Mouse (Mus musculus) ovary, adult 18-20 months (tissue): ENCODE measurements around the gene Chrne.

Experiments used
- DNase-seq: peaks from one replicate; pipeline ENCODE4 v3.0.0; 2022; ENCODE audit warnings: low spot score, mixed read lengths

Chrne gene

DNA sequence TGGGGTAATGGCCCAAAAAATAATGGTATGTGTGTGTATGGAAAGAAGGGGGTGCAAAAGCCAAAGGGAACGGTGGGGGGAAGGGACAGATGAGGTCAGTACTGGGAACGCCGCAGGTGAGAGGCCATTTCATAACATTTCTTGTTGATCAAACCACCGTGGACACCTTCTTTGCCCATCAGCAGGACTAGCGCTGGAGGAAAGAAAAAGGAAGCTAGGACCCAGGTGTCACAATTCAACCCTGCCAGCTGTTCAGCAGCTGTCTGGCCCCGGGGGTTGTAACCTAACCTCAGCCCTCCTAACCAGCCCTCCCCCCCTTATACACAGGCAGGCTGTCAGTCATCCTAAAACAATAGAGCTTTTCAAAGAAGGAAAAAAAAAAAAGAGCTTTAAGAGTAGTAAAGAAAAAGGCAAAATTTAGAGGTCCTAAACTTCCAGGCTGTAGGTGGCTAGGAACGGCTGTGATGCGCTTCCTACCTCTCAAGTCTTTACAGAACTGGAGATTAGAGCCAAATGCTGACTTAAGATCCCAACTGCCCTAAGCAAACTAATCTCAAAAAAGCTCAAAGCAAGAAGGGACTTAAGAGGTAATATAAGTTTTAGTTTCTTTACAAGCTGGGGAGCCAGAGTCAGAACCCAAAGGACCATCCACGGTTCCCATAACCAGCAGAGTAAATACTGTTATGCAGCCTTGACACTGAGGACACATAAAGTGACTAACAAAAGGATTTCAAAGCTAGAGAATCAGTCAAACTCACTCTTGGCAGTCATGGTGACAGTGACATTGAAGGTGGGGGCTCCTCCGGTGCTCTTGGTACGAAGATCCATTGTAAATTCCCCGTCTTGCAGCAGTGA lies 33.2 kb upstream of the Chrne start:
- DNase-seq: no peak

DNA sequence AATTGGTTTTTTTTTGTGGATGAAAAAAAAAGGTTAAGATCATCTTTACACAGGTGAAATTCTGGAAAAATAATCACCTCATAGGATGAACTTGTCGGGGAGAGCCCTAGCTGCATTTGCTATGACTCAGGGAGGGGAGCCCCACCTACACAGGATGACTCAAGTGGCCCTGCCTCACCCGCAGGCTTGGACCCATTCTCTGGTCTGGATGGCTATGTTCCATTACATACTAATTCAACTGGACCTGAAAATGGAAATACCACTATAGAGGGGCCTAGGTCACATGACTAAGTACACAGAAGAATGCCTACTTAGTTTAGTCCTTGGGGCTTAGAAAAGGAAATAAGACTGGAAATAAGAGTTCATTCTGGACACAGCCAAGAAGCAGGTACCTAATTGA lies 32.4 kb upstream of the Chrne start:
- no peak for DNase-seq

DNA sequence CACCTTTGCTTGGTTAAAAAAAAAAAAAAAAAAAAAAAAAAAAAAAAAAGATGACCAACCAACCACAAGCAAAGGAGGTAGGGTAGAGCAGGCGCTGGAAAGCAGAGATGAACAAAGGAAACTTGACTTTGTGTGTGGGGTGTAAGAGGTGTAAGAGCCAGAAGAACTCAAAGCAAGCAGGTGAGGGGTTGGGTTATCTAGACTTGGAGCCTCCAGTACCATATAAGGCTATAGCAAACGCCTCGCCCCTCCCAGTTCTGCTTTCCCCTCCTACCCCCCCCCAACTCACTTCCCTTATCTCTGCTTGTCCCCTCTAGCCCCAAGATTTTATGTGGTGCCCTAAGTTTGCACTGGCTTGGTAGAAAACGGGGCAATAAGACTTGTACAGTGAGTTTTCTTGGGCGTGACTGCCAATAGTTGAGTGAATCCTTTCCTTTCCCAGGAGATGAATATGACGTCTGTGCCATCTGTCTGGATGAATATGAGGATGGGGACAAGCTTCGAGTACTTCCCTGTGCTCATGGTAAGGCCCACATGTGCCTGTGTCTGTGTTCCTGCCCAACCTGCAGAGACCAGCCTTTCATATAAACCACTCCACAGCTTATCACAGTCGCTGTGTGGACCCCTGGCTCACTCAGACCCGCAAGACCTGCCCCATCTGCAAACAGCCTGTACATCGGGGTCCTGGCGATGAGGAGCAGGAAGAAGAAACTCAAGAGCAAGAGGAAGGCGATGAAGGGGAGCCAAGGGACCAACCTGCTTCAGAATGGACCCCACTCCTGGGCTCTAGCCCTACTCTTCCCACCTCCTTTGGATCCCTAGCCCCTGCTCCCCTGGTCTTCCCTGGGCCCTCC lies 31.5 kb upstream of the Chrne start:
- no peak for DNase-seq

DNA sequence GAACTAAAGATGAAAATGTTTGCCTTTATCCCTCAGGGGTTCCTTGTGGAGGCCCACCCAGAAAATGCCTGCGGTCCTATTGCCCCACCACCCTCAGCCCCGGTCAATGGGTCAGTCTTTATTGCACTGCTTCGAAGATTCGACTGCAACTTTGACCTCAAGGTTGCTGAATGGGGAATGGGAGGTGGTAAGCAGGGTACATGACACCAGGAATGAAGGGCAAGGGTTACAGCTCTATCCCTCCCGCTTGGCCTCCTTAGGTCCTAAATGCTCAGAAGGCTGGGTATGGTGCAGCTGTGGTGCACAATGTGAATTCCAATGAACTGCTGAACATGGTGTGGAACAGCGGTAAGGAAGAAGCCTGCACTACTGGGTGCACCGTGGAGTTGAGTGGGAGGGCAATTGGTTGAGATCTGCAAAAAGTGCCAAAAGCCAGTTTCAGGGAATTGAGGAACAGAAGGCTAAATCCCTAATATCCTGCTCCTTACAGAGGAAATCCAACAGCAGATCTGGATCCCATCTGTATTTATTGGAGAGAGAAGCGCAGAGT lies 30.2 kb upstream of the Chrne start:
- no peak for DNase-seq

DNA sequence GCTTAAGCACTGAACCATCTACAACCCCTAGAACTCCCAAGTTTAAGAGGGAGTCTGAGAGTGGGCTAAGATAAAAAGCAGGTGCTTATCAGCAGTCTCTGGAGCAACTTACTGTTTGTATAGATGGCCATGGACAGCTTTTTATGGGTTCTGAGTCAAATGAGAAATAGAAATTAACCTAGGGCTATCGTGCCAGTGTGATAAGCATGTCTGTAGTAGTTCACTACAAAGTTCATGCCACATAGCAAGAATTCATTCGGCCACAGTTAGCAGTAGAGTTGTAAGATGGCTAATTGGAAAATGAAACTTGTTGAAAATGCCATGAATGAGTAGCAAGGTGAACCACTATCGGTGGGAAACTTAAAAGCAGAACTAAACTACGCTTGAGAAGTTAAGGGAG lies 29.5 kb upstream of the Chrne start:
- no peak for DNase-seq

DNA sequence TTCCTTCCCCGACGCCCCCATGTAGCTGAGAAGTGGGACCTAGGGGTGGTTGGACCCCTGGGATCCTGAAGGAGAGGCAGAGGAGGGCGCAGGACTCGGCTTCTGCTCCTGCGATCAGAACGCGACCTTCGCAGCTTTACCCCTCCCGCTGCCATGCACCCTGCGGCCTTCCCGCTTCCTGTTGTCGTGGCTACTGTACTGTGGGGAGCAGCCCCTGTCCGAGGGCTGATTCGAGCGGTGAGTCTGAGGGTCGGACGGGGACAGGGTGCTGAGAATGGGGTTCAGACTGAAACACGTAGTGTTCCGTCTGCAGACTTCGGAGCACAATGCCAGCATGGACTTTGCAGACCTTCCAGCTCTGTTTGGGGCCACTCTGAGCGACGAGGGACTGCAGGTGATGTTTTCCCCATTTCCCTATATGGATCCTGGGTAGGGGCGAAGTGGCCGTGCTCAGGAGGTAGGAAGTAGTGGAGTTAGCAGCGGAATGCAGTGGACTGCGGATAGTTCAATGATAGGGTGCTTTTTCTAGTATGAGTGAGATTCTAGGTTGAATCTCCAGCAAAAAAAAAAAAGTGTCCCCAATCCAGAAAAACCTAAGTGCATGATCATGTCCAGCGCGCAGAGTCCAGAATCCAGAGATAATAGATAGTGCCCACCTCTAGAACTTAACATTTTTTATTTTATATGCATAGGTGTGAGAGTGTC lies 28.9 kb upstream of the Chrne start:
- DNase-seq: no peak

DNA sequence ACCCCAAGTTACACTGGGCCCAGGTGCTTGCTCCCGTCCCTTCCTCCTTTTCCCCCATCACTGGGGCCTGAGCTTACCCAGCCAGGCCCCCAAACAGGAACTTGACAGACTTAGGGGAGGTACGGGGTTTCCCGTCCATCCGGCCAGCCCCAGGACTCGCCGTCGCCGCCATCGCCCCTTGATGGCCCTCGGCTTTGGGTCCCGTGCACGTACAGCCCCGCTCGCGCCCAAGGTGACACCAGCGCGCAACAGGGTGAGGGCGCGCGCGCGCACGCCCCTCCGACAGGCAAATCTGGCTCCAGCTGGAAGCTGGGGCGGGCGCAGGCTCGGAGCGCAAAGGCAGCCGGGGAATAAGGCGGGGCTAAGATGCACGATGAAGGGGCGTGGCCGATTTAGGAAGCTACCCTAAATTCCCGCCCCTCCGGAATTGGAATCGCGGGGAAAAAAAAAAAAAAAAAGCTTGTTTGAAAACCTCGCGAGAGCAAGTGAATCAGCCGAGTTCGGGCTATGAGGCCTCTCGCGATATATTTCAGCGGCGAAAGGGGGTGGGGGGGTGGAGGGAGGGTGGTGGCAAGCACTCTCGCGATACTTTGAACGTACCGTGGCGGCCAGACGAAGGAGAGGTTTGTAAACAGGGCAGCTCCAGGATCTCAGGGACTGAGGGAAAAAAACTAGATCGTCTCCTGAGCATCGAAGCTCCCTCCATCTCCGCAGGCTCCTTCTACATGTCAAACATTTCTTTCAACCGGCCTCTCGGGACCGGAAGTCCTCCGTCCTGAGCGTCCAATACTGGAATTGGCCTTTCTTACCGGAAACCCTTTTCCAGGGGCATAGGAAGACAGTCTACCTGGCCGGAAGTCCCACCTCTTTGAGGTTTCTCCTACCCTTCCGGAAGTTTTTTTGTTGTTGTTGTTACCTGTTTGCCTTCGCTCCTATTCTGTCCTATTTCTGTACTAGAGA lies 28.0 kb upstream of the Chrne start, which contains the start of the genes Rnf167 and Slc25a11:
Rnf167 (plus strand) TSS at position 545 of the 960 bp plus-strand sequence.
Slc25a11 (minus strand) TSS at position 789 of the 960 bp plus-strand sequence.
- DNase-seq: peak; percentile 95

DNA sequence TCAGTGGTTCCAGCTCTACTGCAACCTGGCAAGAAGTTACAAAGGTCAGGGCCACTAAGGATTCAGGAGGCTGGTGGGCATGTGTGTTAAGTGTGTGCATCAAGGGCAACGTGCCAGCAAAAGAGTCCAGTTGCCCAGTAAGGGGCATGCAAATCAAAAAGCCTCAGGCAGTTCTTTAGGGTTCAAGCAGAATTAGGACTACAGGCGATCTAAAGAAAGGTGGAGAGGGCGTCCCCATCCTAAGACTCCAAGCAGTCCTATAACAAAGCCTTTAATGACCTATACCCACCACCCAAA lies 27.2 kb upstream of the Chrne start:
- DNase-seq: no peak

DNA sequence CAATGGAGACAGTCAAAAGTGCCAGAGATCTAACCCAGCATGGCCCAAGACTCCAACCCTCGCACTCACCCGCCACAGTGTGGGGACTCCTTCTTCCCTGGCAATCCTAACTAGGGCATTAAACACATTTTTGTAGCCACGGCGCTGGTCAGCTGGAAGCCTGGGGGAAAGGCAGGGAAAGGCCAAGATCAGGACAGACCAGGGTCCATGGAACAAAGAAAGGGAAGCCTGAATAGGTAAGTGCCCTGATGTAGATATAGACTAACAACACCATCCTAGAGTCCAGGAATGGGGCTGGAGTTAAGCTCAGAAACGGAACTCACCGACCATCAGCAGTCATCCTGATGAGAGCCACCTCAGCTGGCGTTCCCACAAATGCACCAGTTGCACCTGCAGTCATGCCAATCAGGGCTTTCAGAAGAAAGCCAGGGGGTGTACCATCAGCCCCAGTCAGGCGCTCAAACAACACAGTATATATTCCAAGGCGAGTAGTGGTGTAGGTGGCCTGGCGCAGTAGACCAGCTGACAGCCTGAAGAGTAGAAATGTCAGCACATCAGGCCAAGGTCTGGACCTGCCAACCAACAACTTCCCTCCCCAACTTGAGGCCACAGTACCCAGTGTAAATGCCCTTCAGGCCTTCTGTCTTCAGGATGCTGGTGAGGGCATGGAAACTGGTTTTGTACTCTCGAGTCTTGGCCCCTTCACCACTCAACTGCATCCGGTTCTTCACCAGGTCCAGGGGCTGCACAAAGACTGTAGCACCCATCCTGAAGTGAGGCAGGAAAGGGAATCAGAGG lies 26.6 kb upstream of the Chrne start:
- DNase-seq: no peak

DNA sequence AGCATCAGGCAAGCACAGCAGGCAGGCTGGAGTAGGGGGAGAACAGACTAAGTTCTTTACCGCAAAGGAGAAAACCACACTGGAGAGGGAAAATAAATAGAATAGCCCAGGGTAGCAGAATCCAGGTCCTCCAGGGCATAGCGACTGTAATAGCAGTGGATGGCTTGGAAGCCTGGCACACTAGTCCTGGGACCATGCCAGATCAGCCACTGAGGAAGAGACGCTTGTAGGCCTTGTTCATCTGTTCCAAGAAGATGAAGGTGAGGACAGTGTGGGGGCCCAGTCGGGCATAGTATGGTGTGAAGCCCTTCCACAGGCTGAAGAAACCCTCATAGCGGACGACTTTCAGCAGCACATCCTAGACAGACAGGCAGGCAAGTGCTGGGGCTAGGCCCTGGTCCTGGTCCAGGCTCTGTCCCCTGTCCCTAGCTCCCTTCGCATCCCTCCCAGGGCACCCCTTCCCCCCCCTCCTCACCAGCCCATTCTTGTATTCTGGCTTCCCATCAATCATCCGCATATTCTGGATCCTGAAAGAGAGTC lies 25.6 kb upstream of the Chrne start:
- DNase-seq: no peak

DNA sequence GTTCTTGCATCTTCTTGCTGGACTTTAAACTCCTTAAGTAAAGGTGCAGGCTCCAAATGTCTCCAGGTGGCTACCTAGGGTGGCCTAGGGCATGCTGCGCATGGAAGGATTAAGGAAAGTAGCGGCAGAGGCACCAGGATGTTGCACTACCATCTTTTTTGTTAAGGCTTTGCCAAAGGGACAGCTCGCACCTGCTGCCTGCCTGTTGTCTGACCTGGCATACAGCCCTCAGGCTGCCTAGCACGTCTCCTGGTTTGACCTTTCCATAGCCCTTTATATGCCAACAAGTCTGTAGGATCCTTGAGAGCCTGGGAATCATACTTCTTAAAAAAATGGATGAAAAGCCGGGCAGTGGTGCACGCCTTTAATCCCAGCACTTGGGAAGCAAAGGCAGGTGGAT lies 24.0 kb upstream of the Chrne start:
- no peak for DNase-seq

DNA sequence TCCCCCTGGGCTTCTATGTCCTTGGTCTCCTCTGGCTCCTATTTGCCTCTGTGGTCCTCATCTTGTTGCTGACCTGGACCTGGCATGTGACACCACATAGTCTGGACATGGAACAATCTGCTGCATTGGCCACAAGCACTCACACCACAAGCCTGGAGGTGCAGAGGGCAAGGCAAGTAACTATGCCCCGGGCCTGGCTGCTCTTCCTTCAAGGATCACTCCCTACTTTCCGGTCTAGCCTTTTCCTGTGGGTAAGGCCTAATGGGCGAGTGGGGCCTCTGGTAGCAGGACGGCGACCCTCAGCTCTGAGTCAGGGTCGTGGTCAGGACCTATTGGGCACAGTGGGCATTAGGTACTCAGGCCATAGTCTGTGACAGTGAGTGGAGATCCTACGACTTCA lies 22.2 kb upstream of the Chrne start:
- no peak for DNase-seq

DNA sequence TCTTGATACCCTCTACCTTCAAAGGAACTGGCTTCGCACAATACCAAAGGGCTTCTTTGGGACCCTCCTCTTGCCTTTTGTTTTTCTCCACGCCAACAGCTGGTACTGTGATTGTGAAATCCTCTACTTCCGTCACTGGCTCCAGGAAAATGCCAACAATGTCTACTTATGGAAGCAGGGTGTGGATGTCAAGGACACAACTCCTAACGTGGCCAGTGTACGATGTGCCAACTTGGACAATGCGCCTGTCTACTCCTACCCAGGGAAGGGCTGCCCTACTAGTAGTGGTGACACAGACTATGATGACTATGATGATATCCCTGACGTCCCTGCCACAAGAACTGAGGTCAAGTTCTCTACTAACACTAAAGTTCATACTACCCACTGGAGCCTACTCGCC lies 21.0 kb upstream of the Chrne start:
- no peak for DNase-seq

DNA sequence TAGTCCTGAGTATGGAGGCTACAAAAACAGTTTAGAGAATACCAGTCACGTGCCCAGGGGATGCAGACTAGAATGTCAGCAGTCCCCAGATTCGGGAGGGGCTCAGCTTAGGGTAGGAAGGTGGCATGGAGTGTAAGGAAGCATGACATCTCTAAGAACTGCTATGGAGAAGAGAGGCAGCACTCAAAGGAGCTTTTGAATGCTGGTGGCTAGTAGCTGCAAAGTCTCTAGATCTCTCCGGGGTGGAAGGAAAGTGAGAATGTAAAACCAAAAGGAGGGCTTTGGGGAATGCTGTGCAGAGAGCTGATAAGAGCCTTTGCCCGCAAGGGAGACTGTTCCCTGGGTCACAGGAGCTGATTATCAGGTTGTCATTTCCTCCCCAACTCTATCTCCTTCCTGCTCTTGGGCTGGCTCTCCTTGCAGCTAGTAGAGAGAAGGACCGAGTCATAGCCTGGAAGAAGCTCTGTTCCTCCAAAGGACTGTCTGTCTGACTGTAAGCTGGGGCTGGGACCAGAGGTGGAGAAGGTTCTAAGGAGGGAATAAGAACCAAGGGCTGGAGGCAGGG lies 19.8 kb upstream of the Chrne start, which contains the start of gene Gp1ba:
Gp1ba (plus strand) TSS at position 409 of the 565 bp plus-strand sequence.
- DNase-seq: no peak

DNA sequence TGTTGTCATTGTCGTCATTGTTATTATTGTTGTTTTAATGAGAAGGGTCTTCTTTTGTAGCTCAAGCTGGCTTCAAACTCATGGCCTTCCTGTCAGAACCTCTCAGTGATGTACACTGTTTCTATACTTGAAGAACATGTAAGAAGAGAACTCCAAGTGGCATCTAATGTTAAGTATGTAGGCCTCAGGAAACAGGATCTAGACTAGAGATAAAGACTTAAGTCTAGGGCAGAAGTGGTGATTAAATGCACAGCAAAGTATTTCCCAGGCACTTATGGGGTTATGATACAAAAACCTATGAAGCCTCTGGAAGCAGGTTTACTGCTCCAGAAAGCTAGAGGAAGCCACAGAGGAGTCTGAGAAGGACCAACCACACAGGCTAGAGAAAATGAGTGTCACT lies 19.3 kb upstream of the Chrne start:
- DNase-seq: no peak

DNA sequence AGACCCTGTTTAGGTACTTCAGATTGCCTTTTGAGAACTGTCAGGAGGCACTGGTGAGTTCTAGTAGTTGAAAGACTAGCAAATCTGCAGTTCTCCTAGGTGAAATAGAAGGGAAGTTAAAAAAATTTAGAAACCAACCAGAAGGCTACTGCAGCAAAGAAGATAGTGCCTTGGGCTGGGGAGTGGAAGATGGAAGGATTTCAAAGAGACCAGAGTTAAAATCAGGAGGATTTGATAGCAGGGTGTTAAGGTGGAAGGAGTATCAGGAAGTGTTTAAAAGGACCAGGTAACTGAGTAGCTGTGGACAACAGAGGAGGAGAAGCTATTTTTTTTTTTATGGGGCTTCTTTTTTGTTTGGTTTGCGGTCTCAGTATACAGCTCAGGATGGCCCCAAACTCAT lies 18.7 kb upstream of the Chrne start:
- DNase-seq: no peak

DNA sequence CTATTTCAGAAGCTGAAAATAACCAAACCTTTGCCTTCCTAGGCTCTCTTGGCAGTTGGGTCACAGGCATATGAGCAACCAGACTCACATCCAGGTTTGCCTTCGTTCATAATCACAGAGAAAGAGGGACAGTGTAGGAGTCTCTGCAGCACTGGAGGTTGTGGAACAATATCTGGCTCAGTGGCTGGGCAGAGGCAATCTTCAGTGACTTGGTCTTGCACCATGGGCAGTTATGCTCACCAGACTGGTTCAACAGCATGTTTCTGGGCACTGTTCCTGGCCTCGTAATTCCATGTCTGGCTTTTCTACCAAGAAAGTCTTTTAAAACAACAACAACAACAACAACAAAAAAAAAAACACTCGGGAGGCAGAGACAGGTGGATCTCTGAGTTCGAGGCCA lies 16.6 kb upstream of the Chrne start:
- DNase-seq: no peak

DNA sequence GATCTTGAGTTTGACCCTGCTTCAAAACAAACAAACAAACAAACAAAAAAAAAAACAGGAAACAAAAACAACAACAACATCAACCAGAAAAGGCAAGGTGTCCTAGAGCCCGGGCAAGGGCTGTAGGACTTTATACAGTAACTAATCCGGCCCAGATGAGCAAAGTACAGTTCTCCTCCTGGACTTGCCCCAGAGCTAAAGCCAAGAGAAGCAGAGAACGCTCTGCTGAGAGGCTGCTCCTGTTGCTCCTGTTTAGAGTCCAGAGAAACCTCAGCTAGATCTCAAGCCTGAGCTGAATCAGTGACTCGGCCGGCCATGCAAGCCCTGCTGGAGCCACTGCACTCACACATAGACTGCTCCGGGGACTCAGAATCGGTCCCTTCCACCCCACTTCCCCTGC lies 11.1 kb upstream of the Chrne start:
- DNase-seq: no peak

DNA sequence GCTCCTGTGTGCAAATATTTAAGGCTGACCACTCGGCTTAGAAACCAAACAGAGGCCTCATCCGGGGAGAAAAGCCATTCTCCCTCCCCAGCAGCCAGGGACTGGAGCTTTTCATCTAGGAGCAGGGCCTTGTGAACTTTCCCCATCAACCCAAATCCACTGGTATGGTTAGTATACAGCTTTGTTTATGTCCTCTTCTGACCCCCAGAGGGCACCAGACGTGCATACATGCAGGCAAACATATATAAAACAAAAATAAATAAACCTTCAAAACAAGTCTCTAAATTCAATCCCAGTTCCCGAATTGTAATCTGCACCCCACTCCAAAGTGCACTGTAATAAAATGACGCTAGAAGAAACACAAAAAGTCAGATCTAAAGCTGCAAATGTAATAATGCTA lies 10.5 kb upstream of the Chrne start:
- DNase-seq: no peak

DNA sequence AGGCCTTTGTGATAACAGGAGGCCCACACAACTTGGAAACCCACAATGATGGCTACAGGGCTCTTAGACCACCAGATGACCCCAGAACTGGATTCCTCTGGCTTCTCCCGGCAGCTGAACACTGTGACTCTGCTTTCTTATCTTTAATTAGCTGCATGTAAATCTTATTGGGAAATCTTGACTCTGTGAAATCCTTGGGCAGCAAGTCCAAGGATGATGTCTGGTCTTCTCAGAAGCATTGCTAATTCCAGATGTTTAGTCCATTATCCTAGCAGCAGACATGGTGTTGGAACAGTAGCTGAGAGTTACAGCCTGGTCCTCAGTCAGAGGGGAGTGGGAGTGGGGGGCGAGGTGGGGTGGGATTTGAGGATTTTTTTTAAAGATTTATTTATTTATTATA lies 9.4 kb upstream of the Chrne start:
- no peak for DNase-seq
